ENCODE assay signal across 20 mouse cellular contexts in genomic region chr10:76630657-76631056, GRCm38 (mm10). TPM values are rescaled to one million over a fixed set of nuclear protein-coding genes. Genes with fewer than 3 reads are reported as not detected.
"Had no signal": no experiment of that assay in that cellular context is flagged by ENCODE, and none has a peak within 500 bp of the region (broad histone marks: within the 10 kb centered on the region; RNA-seq: fewer than 3 reads in every experiment).

No protein-coding gene starts in this region.

- H3K27ac ChIP-seq: kidney, postnatal 0 days; layer of hippocampus, adult 2 months; liver, embryonic 14.5 days had no signal

- H3K9ac ChIP-seq: liver, embryonic 14.5 days; liver, postnatal 0 days had no signal

- H3K4me2 ChIP-seq: liver, embryonic 11.5 days; midbrain, embryonic 11.5 days had no signal

- DNase-seq: kidney, adult 2 months; kidney, postnatal 25 days; layer of hippocampus, adult 9-11 months; liver, postnatal 0 days; lung, postnatal 14 days; midbrain, embryonic 14.5 days; right cerebral cortex, adult 18-20 months; right cerebral cortex, postnatal 14 days; right cerebral cortex, postnatal 4 days; thymus, postnatal 25 days had no signal

- H3K4me3 ChIP-seq: layer of hippocampus, adult 2 months had no signal

- ATAC-seq: intestine, embryonic 16.5 days; liver, postnatal 0 days had no signal

RNA-seq across cellular contexts. Expression of gene Ftcd, which starts 55.2 kb away (rescaled TPM):
- polyA plus RNA-seq: large intestine, adult 2 months; limb, embryonic 11.5 days; midbrain, embryonic 11.5 days; midbrain, embryonic 14.5 days; neural tube, embryonic 11.5 days; neural tube, embryonic 14.5 days had no signal
